Mouse (Mus musculus) activated CD4-positive, CD25-positive, alpha-beta regulatory T cell, adult 9 weeks (primary cell): ENCODE data around the gene B4galnt3. TPM values are rescaled to one million over a fixed set of nuclear protein-coding genes. Genes with fewer than 3 reads are reported as not detected.

ENCODE experiments used
- polyA plus RNA-seq: library from polyadenylated mRNA; unstranded; fragments of 100-300 nt; shearing (Covaris generic); gene quantifications from one replicate; pipeline ENCODE4 v1.2.1, GENCODE M21; 2017

The B4galnt3 gene
- not detected for polyA plus RNA-seq

GRCm38 (mm10) chr6:120294056-120294784 is at the start of gene B4galnt3, which contains the start of gene D330020A13Rik:
Gene B4galnt3, minus strand, starts transcription at chr6:120294559.
Gene D330020A13Rik, plus strand, starts transcription at chr6:120294364.

Other genes starting within 250 kb of the B4galnt3 start
- gene Ninj2, start 201.2 kb downstream of the B4galnt3 start, polyA plus RNA-seq = 0.45 TPM
- gene D330020A13Rik, start 195 bp downstream of the B4galnt3 start, polyA plus RNA-seq = not detected
- gene Kdm5a, start 69.6 kb upstream of the B4galnt3 start, polyA plus RNA-seq = 111 TPM
- 10.9 TPM for gene Ccdc77, start 69.8 kb upstream of the B4galnt3 start, polyA plus RNA-seq
- 41.0 TPM for gene Il17ra, start 168.7 kb upstream of the B4galnt3 start, polyA plus RNA-seq
- gene Tmem121b, start 199.2 kb upstream of the B4galnt3 start, polyA plus RNA-seq = 1.4 TPM
- gene Hdhd5, start 236.8 kb upstream of the B4galnt3 start, polyA plus RNA-seq = 80.5 TPM